Mouse (Mus musculus) frontal cortex, adult (tissue): ENCODE results near the gene Rgn.

ENCODE experiments used
- ATAC-seq: cut with Nextera tagmentation; 2 replicates; pipeline ENCODE4 v1.9.2; 2017; ENCODE audit warnings: mild to moderate bottlenecking, moderate library complexity, mixed read lengths; ENCODE audit not compliant: low TSS enrichment

Gene Rgn

DNA sequence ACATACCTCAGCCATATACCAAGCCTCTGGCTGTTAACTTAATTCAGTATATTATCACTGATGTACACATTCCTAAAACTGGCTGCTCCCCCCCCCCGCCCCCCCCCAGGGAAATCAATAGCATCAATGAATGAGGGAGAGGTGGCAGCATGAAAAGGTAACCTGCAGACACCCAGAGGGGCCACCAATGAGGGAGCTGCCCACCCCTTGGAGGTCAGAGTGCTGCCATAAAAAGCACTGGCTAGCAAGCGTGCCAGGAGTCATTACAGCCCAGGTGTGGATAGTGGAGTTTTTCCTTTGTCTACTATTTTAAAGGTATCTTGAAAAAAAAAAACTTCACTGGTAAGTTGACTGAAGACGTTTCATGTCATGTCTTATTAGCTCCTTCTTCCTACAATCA, at the start of gene Rgn:
Gene Rgn, plus strand, starts transcription at position 256 of the 400 bp plus-strand sequence.
- no peak for ATAC-seq

DNA sequence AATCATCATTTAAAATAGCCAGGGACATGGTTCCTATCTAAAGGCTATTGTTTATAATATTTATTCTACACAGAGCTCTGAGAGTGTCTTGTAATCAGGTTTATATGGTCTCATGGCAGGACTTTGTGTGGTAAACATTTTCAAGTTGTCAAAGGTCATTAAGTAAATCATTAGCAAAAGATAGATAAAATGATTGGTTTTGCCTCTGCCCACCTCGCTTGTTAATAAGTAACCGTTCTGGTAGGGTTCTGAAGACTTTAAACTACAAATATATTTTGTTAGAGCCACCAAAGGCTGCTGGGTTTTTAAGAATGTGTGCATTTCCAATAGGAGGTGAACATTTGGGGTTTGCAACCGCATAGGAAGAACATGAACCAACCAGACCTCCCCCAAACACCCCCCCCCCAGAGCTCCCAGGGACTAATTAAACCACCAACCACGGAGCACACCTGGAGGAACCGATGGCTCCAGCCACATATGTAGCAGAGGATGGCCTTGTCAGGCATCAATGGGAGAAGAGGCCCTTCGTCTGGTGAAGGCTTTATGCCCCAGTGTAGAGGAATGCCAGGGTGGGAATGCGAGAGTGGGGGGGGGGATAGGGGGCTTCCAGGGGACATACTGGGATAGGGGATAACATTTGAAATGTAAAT, 29.2 kb upstream of the Rgn start:
- ATAC-seq, result no peak

DNA sequence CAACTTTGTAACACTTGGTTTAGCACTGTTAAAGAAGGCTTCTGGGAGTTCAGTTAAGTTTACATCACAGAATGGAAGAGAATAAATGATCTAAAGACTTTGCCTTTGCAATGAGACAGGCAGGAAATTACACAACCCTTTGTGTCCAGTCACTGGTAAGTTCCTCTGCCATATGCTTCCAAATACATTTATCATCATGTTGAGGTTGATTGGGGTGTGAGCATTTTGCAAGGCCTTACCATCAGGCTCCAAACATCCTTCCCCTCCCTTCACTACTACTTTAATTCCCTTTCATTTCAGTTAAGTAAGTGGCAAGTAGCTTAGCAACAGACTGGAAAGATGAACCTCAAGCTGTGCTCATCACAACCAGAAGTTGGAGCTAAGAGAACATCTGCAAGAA, 28.0 kb upstream of the Rgn start:
- no peak for ATAC-seq

DNA sequence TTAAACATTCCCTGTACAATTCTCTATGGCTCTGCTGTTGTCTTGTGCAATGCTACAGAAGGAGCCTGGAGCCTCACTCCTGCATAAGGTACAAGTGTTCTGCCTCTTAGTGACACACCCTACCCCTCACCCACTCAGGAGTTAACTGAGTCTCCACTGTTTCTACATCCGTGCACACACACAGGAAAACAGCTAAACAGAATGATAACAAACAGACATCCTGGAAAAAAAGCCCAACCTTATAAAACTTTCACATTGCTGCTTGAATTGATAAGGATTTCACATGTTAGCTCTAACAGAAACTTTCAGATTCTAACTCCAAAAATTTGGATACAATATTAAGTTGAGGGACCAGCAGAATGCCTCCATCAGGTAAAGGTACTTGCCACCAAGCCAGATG, 17.0 kb upstream of the Rgn start:
- no peak for ATAC-seq

DNA sequence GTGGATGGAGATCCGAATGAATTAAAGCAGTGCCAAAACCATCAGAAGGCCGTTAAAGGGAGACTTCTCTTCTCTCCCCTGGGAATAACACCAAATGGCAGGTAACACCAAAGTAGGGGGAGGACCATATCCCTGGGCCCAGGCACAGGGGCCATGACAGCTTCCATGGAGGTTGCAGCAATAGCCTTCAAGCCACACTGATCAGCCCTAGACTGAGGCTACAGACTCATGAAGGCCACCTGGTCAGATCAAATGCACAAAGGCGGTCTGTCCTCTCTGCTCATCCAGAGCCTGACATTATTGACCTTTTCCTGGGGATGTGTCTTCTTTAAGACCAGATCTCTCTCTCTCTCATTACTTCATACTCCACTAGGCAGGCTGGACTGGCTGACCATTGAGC, 5.7 kb upstream of the Rgn start:
- no peak for ATAC-seq

DNA sequence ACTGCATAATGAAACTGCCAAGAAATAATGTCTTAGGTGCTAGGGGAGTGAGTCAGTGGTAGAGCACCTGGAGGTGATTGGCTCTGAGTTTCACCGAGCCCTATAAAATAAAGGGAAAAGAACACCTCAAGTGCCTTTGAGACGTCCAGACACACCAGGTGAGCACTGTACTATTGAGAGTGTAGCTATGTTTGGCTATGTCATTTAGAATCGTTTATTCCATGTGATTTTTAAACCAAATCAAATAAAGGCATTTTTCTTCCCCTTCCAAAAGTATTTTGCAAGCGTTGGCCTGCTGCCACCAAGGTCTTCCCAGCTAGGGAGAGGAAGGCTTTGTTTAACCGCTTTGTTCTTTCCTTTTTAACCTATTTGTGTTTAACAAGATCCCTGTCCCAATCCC, 2.0 kb upstream of the Rgn start:
- no peak for ATAC-seq

DNA sequence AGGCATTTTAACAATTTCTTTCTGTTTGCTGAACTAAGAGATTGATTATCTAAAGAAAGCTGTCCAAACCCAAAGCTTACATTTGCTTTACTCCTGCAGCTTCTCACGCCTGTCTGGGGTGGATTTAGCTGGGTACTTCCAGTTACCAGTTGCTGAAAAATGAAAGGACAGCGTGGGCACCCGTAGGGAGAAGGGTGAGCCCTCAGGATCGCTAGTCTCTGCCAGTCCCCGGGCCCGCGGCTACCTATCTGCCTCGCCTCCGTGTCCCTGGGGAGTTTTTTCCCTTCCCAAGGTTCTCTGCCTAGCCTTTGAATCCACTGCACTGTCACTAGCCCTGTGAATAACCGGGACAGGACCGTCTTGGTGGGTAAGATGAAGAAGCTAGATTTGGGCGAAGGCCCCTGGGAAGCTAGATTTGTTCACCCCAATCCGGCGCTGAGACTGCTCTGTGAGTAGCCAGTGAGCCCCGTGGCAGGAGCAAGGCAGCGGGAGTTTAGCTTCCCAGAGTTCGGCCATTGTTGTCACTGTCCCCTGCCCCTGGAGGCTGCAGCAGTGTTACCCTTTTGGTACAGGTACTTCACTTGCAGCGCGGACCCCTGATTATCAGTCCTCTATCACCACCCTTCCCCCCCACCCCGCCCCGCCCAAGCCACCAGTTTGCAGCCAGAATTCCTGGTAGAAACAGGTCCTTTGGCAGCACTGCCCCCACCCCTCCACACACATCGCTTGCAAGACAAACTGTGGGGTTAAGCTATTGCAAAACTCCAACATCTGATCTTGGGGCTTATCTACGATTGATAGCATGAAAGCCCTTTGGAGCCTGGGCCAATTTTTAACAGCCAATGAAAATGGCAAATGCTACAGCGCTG, 1.3 kb upstream of the Rgn start:
- ATAC-seq, result peak; percentile 50

DNA sequence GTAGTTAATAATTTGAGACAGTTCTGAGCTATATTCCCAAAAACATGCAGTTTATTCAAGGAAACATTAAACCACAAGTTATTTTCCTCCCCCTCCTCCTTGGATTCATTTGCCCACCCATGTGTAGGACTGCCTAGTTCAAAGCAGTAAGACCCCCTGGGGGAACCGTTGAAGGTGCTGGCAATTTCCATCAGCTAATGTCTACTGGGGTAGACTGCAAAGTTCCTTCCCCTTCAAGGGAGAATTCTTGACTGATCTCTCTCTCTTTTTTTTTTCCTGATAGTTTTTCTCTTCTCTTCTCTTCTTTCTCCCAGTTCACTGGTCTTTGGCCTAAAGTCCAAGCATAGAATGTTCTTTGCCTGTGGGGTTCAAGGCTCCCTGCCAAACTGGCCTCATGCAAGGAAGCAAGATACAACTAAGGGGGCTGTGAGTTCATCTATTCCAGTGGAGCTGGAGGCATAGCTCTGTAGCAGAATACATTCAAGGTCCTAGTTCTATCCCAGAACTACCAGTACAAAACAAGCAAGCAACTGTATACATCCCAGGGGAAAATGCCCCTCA, 627 bp upstream of the Rgn start:
- ATAC-seq, result no peak

DNA sequence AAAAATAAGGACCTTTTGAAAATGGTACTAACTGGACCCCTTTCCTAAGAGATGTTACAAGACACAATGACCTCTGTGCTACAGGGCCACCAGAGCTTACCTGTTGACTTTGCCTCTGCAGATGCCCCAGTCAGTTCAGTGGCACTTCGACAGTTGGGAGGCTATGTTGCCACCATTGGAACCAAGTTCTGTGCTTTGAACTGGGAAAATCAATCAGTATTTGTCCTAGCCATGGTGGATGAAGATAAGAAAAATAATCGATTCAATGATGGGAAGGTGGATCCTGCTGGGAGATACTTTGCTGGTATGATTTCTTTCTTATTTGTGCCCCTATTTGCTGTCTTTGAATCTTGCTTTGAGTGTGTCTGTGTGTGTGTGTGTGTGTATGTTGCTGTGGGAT, 2.6 kb downstream of the Rgn start:
- ATAC-seq, result no peak

DNA sequence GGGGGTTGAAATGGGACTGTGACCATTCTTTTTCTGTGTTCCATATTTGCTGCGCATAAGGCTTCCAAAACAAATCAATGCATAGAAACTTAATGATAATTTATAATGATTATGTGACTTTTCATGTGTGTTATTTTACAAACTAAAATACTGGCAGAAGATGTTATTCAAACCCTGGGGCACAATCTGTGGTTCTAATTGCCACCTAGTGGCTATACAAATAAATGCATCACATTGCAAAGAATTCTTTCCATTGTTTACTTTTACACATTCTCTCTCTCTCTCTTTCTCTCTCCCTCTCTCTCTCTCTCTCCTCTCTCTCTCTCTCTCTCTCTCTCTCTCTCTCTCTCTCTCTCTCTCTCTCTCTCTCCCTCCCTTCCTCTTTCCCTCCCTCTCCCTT, 12.3 kb downstream of the Rgn start:
- ATAC-seq, result no peak

DNA sequence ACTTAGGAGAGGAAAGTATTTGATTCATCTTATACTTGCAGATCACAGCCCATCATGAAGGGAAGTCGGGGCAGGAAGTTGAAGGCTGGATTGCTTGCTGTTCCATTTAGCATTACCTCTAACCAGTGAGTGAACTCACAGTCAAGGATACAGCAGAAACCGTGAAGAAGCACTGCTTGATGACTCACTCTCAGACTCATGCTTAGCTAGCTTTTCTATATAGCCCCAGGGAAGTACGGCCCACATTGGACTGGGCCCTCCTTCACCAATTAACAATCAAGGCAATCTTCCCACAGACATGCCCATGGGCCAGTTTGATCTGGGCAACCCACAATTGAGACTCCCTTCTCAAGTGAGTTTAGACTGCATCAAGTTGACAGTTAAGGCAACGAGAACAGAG, 14.4 kb downstream of the Rgn start:
- ATAC-seq, result no peak

DNA sequence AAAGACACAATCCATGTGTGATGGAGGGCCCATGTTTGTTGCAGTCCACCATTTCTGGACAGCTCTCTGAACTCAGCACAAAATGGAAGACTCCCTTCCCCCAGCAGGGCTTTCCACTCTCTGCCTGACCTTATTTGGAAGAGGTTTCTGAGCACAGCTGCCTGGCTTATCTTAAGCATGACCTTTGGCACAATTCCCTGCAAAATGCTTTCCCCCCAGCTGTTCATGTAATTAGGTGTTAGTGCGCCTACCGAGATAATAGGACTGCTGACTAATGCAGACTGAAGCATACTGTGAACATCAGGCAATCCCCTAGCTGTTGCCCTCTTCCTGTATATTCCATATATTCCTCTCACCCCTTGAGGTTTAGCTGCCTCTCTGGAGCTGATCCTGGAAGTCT, 21.4 kb downstream of the Rgn start:
- ATAC-seq, result no peak

DNA sequence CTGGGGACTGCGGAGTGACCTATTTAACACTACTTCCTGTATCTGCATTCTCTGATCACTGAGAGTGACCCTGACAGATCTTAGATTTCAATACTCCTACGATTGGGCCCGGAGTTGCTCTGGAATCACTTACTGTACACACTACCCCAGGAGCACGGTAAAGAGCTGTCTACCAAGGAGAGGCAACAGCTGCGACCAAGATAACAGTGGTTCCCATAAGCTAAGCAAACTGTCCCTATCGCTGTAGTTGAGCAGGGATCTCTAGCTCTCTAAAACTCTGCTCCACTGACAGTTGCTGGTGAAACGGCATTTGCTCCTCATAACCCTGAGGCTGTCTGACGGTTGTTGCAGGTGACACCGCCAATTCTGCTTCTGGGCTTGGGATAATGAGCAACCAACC, 23.1 kb downstream of the Rgn start:
- ATAC-seq, result no peak

DNA sequence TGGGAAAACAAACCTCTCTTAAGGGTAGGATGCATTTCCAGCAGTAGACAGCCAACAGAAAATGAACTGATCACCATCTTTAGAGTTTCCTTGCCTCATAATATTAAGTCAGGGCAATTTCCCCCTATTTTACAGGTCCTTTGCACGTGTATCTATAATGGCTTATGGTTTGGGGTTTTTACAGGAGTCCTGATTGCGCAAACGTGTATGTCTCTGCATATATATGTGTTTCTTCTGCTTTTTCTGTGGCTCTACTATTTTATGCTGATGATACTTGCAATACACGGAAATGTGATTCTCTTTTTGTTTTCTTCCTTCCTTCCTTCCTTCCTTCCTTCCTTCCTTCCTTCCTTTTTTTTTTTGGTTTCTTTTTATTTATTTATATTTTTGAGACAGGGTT, 24.3 kb downstream of the Rgn start:
- no peak for ATAC-seq

DNA sequence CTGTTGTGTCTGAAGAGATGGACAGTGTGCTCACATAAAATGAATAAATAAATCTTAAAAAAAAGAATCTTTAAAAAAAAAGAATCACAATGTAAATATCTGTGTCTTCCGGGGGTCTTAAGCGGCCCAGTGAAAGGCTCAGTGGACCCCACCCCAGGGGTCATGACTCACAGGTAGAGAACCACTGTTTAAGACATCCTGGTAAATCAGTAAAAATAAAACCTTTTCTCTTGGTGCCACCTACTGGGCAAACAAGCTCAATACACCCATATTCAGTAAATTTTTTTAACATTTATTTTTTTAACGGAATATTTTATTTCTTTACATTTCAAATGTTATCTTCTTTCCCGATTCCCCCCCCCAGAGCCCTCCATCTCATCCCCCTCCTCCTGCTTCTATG, 38.4 kb downstream of the Rgn start:
- no peak for ATAC-seq

DNA sequence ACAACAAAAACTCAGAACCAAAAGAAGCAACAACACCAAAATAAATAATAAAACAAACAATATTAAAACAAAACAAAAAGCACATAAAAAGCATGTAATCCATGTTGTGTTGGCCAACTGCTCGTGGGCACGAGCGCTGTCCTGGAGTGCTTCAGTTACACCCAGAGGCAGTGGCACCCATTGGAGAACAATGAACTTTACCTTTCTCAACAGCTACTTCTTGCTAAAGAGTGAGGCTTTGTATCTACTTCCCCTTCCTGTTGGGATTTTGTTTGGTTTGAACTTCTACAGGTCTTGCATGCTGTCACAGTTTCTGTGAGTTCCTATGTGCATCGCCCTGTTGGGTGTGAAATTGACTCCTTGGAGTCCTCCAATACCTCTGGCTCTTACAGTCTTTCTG, 58.9 kb downstream of the Rgn start:
- no peak for ATAC-seq
